Mouse (Mus musculus) lung, adult 2 months (tissue): ENCODE results near the gene Asdurf.

ENCODE experiments used
- CTCF ChIP-seq: fragments of 200-500 bp; IDR thresholded peaks from 2 replicates; pipeline ENCODE4 v1.5.1; 2011; ENCODE audit warnings: mild to moderate bottlenecking, low read length, control low read depth; ENCODE audit not compliant: insufficient read depth
- POLR2A ChIP-seq: fragments of 200-500 bp; IDR thresholded peaks from 2 replicates; pipeline ENCODE4 v1.6.1; 2011; ENCODE audit warnings: low read depth, mild to moderate bottlenecking, control low read depth, low read length, borderline replicate concordance; ENCODE audit errors: extremely low read depth

DNA sequence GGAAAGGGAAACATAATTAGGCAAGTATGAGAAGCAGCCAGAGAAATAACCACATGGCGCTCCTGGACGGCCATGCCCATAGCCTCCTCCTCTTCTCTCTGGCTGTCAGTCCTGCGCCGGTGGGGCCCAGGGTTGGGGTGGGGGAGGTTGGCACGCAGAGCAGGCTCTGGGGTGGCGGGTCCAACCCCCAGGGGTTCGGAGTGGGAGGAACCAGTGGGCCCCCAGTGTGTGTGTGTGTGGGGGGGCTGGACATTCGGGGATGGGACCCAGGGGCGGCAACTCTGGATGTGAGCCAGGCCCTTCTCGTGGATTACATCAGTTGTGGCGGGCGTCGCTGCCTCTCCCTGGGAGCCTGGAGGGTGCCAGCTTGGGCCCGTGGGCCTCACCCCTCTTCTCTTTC lies 36.3 kb upstream of the Asdurf start:
- TF ChIP-seq CTCF (no peak), POLR2A (no peak)
